Mouse (Mus musculus) embryonic facial prominence, embryonic 15.5 days (tissue): ENCODE data around the gene Klk4. TPM values are rescaled to one million over a fixed set of nuclear protein-coding genes. Genes with fewer than 3 reads are reported as not detected.

Experiments used
- ATAC-seq: fragments of 200-750 bp; cut with Nextera tagmentation; 2 replicates; pipeline ENCODE4 v1.8.0; 2017; ENCODE audit warnings: low read depth, moderate TSS enrichment; ENCODE audit not compliant: insufficient number of reproducible peaks, low FRiP score, low TSS enrichment
- H3K27ac ChIP-seq: fragments of 300-500 bp; sonication (generic); replicated peaks from 2 replicates; pipeline ENCODE4 v1.5.1; 2015; ENCODE audit warnings: mild to moderate bottlenecking, inconsistent platforms
- H3K27me3 ChIP-seq: fragments of 300-500 bp; sonication (generic); 2 replicates; pipeline ENCODE4 v1.6.1; 2015; ENCODE audit warnings: inconsistent platforms
- H3K36me3 ChIP-seq: fragments of 300-500 bp; sonication (generic); 2 replicates; pipeline ENCODE4 v1.6.1; 2015; ENCODE audit warnings: mild to moderate bottlenecking, inconsistent platforms
- H3K4me1 ChIP-seq: fragments of 300-500 bp; sonication (generic); 2 replicates; pipeline ENCODE4 v1.6.1; 2015; ENCODE audit warnings: inconsistent platforms
- H3K4me2 ChIP-seq: fragments of 300-500 bp; sonication (generic); replicated peaks from 2 replicates; pipeline ENCODE4 v1.6.1; 2015; ENCODE audit warnings: mild to moderate bottlenecking, inconsistent platforms
- H3K4me3 ChIP-seq: fragments of 300-500 bp; sonication (generic); replicated peaks from 2 replicates; pipeline ENCODE4 v1.5.1; 2015; ENCODE audit warnings: mild to moderate bottlenecking, inconsistent platforms
- H3K9ac ChIP-seq: fragments of 300-500 bp; sonication (generic); 2 replicates; pipeline ENCODE4 v1.6.1; 2015; ENCODE audit warnings: inconsistent platforms
- H3K9me3 ChIP-seq: fragments of 300-500 bp; sonication (generic); replicated peaks from 2 replicates; pipeline ENCODE4 v1.6.1; 2016; ENCODE audit warnings: inconsistent platforms
- WGBS: fragments of 180-500 bp; shearing (Covaris S2); methylation state at CpG from one replicate; pipeline ENCODE4 v1.1.7; 2015; 5-methylcytosine and 5-hydroxymethylcytosine counted together
- polyA plus RNA-seq: library from polyadenylated mRNA; unstranded; fragments of >200 nt; fragmentation: Nextera tagmentation; extraction: Ambion mirVana; gene quantifications from 2 replicates; pipeline ENCODE4 v1.2.1, GENCODE M21; 2015

Gene Klk4
- polyA plus RNA-seq, 1 experiment from 2014 or later, result 0.21 TPM

DNA sequence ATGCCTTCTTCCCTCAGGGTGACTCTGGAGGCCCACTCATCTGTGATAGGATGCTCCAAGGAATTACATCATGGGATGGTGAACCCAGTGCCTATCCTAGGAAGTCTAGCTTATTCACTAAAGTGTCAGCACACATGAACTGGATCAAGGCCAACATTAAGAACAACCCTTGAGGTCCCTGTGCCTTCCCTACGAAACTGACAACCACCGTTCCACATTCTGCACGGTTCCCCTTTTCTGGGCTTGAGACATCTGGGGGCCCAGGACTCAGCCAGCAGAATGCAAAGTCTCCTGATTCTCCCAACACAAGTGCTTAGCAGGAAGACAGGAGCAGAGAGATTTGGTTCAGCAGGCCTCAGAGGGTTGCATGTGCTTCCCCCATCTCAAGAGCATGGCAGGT, 39.6 kb downstream of the Klk4 start:
- Histone ChIP-seq H3K9me3 (no peaks in the 10 kb centered on the region), H3K4me3 (no peak overlapping the region), H3K36me3 (no peaks in the 10 kb centered on the region), H3K27ac (no peak overlapping the region), H3K4me2 (no peak overlapping the region), H3K9ac (no peak overlapping the region), H3K4me1 (no peaks in the 10 kb centered on the region), H3K27me3 (no peaks in the 10 kb centered on the region)
- no peak for ATAC-seq
- 83% methylated on average over 3 of the region's 3 CpGs for WGBS

DNA sequence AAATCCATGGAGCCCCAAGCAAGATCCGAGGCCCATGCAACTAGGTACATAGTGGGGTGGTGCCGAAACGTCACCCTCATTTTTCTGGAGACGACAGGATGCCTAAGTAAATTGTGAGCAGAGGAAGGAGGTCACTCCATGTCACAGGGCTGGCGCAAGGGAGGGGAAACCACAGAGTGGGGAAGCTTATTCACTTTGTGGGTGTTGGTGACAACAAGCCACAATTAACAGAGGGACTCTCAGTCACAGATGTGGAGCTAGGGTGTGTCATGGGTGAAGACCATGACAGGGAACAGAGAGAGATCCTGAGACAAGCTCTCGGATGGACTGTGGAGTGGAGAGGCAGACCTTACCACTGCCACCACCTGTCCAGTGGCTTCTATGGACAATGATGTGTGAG, 40.1 kb downstream of the Klk4 start:
- 72% methylated on average over 6 of the region's 6 CpGs for WGBS
- no peak for ATAC-seq

DNA sequence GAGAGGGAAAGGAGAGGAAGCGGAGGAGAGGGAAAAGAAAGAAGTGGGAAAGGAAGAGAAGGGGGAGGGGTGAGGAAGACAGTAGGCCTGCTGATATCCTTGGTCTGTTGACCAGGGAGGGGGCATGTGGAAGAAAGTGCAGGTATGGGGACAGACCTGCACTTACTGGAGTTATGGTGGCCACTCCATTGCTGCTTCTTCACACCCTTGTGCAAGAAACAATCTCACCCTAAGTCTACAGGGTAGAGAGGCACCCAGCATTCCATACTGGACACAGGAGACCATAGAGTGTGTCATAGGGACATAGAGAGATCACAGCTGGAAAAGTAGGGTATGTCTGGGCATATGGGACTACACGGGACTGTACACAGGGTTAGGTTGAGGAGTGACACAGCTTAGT, 41.0 kb downstream of the Klk4 start:
- H3K9me3 ChIP-seq, result no peaks in the 10 kb centered on the region
- no peaks in the 10 kb centered on the region for H3K4me1 ChIP-seq
- H3K27ac ChIP-seq, result no peak overlapping the region
- no peak overlapping the region for H3K4me3 ChIP-seq
- no peak overlapping the region for H3K9ac ChIP-seq
- no peaks in the 10 kb centered on the region for H3K27me3 ChIP-seq
- no peak overlapping the region for H3K4me2 ChIP-seq
- WGBS, result 91% methylated on average over 2 of the region's 2 CpGs
- no peak for ATAC-seq
- H3K36me3 ChIP-seq, result no peaks in the 10 kb centered on the region

More for the DNA sequence above, 40.1 kb downstream of the Klk4 start:
- Histone ChIP-seq H3K9me3 (no peaks in the 10 kb centered on the region), H3K27ac (no peak overlapping the region), H3K27me3 (no peaks in the 10 kb centered on the region), H3K4me1 (no peaks in the 10 kb centered on the region), H3K9ac (no peak overlapping the region), H3K4me3 (no peak overlapping the region), H3K4me2 (no peak overlapping the region), H3K36me3 (no peaks in the 10 kb centered on the region)

DNA sequence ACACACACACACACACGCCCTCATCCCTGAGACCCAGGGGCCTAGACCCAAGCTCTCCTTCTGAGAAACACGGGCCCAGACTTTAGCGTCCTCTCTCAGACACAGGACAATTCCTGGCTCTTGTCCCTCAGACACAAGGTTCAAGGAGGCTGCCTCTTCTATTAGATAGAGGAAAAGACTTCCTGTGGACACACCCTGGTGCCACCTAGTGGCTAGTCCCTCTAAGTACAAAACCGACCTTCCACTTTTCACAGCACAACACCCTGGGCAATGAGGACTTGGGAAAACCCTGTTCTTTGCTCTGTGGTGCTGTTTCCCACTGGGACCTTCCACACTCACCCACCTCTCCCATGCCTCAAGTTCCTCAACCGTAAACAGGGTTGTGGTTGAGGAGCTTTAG, 45.0 kb downstream of the Klk4 start:
- 59% methylated on average over 5 of the region's 5 CpGs for WGBS
- Histone ChIP-seq H3K27me3 (no peaks in the 10 kb centered on the region), H3K9me3 (no peaks in the 10 kb centered on the region), H3K27ac (no peak overlapping the region), H3K4me3 (no peak overlapping the region), H3K9ac (no peak overlapping the region), H3K4me1 (no peaks in the 10 kb centered on the region), H3K4me2 (no peak overlapping the region), H3K36me3 (no peaks in the 10 kb centered on the region)
- ATAC-seq, result no peak

DNA sequence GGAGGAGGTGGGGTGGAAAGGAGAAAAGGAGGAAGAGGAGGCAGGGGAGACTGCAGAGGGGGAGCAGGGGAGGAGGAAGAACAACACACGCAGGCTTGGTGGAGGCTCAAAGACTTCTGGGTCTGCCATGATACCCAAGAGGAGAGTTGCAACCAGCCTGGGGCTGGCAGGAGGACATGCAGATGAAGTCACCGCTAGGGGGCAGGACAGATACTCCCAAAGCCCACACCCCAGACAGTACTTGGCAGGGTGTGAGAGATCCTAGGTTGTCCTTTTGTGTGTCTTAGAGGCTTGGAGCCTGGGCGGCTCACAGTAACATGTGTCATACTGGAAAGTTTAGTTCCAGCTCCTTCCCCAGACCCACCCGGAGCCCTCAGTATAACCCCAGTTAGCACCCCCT, 47.6 kb downstream of the Klk4 start:
- Histone ChIP-seq H3K9ac (no peak overlapping the region), H3K4me1 (no peaks in the 10 kb centered on the region), H3K4me3 (no peak overlapping the region), H3K4me2 (no peak overlapping the region), H3K36me3 (no peaks in the 10 kb centered on the region), H3K9me3 (no peaks in the 10 kb centered on the region), H3K27me3 (no peaks in the 10 kb centered on the region), H3K27ac (no peak overlapping the region)
- no peak for ATAC-seq
- 41% methylated on average over 4 of the region's 4 CpGs for WGBS

DNA sequence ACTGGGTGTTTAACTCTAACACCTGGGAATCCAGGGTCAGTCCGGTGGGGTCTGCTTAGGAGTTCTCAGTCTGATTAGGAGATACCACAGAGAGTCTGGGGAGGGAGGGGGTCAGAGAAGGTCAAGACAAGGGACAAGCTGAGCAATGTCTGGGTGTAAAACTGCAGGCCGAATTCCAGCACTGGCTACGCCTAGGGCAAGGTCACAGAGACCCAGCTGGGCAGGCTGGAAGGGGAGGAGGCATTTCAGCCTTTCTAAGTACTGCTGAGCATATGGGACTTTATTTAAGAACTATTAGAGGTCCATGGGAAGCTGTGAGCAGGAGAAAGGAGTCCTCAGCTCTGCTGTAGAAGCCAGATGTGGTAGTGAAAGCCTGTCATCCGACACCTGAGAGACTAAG, 51.4 kb downstream of the Klk4 start:
- no peaks in the 10 kb centered on the region for H3K9me3 ChIP-seq
- no peaks in the 10 kb centered on the region for H3K4me1 ChIP-seq
- no peaks in the 10 kb centered on the region for H3K36me3 ChIP-seq
- no peak overlapping the region for H3K9ac ChIP-seq
- H3K27ac ChIP-seq, result no peak overlapping the region
- H3K4me3 ChIP-seq, result no peak overlapping the region
- ATAC-seq, result no peak
- H3K27me3 ChIP-seq, result no peaks in the 10 kb centered on the region
- WGBS, result 45% methylated on average over 4 of the region's 4 CpGs
- no peak overlapping the region for H3K4me2 ChIP-seq

DNA sequence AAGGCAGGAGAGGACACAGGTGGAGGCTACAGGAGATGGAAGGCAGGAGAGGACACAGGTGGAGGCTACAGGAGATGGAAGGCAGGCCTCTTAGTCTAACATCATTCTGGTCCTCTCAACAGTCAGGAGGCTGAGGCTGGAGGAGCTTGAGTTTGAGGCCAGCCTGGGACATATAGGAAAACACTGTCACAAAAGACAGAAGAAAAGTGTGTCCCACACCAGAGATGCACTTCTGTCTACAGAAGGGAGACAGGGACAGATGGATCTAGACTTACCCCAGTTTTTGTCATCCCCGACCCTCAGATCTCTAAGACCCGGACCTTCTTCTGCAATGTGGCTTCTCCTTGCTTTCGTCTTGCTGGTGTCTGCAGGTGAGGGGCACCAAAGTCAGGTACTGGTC, 52.5 kb downstream of the Klk4 start, which contains the start of gene Klk15:
Klk15 (plus strand) TSS at position 301 of the 400 bp plus-strand sequence.
- Histone ChIP-seq H3K9ac (no peak within 1 kb of the TSS), H3K36me3 (no peaks in the 10 kb centered on the region), H3K4me2 (no peak within 1 kb of the TSS), H3K27me3 (no peaks in the 10 kb centered on the region), H3K4me3 (no peak within 1 kb of the TSS), H3K4me1 (no peaks in the 10 kb centered on the region), H3K27ac (no peak within 1 kb of the TSS), H3K9me3 (no peaks in the 10 kb centered on the region)
- 77% methylated on average over 3 of the region's 3 CpGs for WGBS
- ATAC-seq, result no peak

DNA sequence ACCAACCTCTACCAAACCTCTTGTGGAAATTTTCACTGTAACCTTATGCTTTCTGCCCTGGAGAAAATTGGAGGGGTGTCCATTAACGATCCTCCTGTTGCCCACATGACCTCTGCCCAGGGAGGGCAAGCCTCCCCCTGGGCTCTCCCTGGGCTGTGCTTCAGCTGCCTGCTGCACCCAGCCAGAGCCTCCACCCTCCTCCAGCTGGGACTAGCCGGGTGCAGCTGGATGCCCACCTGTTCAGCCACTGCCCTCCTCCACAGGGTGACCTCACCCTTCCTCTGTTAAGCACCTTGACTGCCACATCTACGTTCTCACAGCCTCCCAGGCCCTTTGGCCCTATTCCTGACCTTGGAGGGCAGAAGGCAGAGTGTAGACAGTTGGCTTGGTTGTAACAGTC, 53.8 kb downstream of the Klk4 start:
- WGBS, result 44% methylated on average over 3 of the region's 3 CpGs
- H3K27me3 ChIP-seq, result no peaks in the 10 kb centered on the region
- H3K4me1 ChIP-seq, result no peaks in the 10 kb centered on the region

More for the DNA sequence above, 53.8 kb downstream of the Klk4 start:
- Histone ChIP-seq H3K9ac (no peak overlapping the region), H3K4me2 (no peak overlapping the region), H3K27ac (no peak overlapping the region), H3K4me3 (no peak overlapping the region), H3K9me3 (no peaks in the 10 kb centered on the region), H3K36me3 (no peaks in the 10 kb centered on the region)
- ATAC-seq, result no peak

Other genes with a start within 250 kb of the Klk4 start
- not detected in 2 replicates for gene Ceacam18, start 246.5 kb upstream of the Klk4 start, polyA plus RNA-seq
- 1.0 and 1.7 TPM in 2 replicates for gene Siglece, start 221.0 kb upstream of the Klk4 start, polyA plus RNA-seq
- 17.1 and 18.2 TPM in 2 replicates for gene Ctu1, start 209.1 kb upstream of the Klk4 start, polyA plus RNA-seq
- gene Klk14, start 190.7 kb upstream of the Klk4 start, polyA plus RNA-seq, result 1.3 and 2.4 TPM in 2 replicates
- 18.3 and 18.5 TPM in 2 replicates for gene Klk13, start 168.6 kb upstream of the Klk4 start, polyA plus RNA-seq
- gene Klk12, start 112.3 kb upstream of the Klk4 start, polyA plus RNA-seq, result 3.0 and 3.5 TPM in 2 replicates
- 24.3 and 25.3 TPM in 2 replicates for gene Klk11, start 106.6 kb upstream of the Klk4 start, polyA plus RNA-seq
- gene Klk10, start 100.1 kb upstream of the Klk4 start, polyA plus RNA-seq, result 71.8 and 83.4 TPM in 2 replicates
- 3.8 and 6.7 TPM in 2 replicates for gene Klk9, start 89.3 kb upstream of the Klk4 start, polyA plus RNA-seq
- gene Klk8, start 83.6 kb upstream of the Klk4 start, polyA plus RNA-seq, result 65.3 and 67.5 TPM in 2 replicates
- gene Klk7, start 69.9 kb upstream of the Klk4 start, polyA plus RNA-seq, result 16.7 and 19.1 TPM in 2 replicates
- gene Klk6, start 56.7 kb upstream of the Klk4 start, polyA plus RNA-seq, result 2.0 and 2.3 TPM in 2 replicates
- gene Klk5, start 39.2 kb upstream of the Klk4 start, polyA plus RNA-seq, result 19.3 and 23.5 TPM in 2 replicates
- gene Klk15, start 52.6 kb downstream of the Klk4 start, polyA plus RNA-seq, result 0.20 TPM in 1 of 2 replicates, not detected in the other
- not detected in 2 replicates for gene Klk1b8, start 69.5 kb downstream of the Klk4 start, polyA plus RNA-seq
- gene Klk1b1, start 85.6 kb downstream of the Klk4 start, polyA plus RNA-seq, result not detected in 2 replicates
- gene Klk1b9, start 94.9 kb downstream of the Klk4 start, polyA plus RNA-seq, result not detected in 2 replicates
- not detected in 2 replicates for gene Klk1b11, start 114.7 kb downstream of the Klk4 start, polyA plus RNA-seq
- 0.27 and 0.39 TPM in 2 replicates for gene Klk1b26, start 131.0 kb downstream of the Klk4 start, polyA plus RNA-seq
- not detected in 2 replicates for gene Klk1b27, start 171.1 kb downstream of the Klk4 start, polyA plus RNA-seq
- not detected in 2 replicates for gene Klk1b21, start 221.2 kb downstream of the Klk4 start, polyA plus RNA-seq
- not detected in 2 replicates for gene Klk1b22, start 231.5 kb downstream of the Klk4 start, polyA plus RNA-seq